Mouse (Mus musculus): ENCODE results near the gene Thumpd1. TPM values are rescaled to one million over a fixed set of nuclear protein-coding genes. Genes with fewer than 3 reads are reported as not detected.
"Not testable (repeated sequence)": the region's sequence is repeated elsewhere in the genome, so short reads cannot be mapped to it uniquely, and the experiment has no call there.

Gene Thumpd1
- polyA plus RNA-seq, 2 experiments, result 14.6 to 28.1 TPM

- ATAC-seq (ENCODE audit: insufficient read depth) (peak; percentile 43; the same call in 1 of the 2 replicates), DNase-seq (ENCODE audit: low read depth in 3 of 3, low spot score in 3 of 3) (peak in 1 of 3 experiments; percentile 9)
- no peaks in the 10 kb centered on the region for H3K9me3 ChIP-seq (ENCODE audit: control insufficient read depth, low read length)
- no peaks in the 10 kb centered on the region for H3K27me3 ChIP-seq (ENCODE audit: control insufficient read depth, insufficient read depth, low read length)
- WGBS (ENCODE audit: insufficient replicate concordance), result 5% methylated on average over 33 of the region's 34 CpGs
- no peaks in the 10 kb centered on the region for H3K4me1 ChIP-seq (replicated peaks; ENCODE audit: control insufficient read depth in 2 of 2, insufficient read depth in 2 of 2, low read length in 1 of 2)
- H3K36me3 ChIP-seq (replicated peaks; ENCODE audit: control insufficient read depth, insufficient read depth, low read depth), result no peaks in the 10 kb centered on the region
- H3K27ac ChIP-seq, result no peak overlapping the region
- TF ChIP-seq CTCF (IDR thresholded peaks at IDR 0.05; ENCODE audit: low read depth) (peak; percentile 33), EP300 (IDR thresholded peaks at IDR 0.05; ENCODE audit: low read depth) (no peak)
- peak overlapping the region; percentile 39 for H3K4me2 ChIP-seq (ENCODE audit: low read depth)
- 0 out of 4 replicates have a peak overlapping the region, but pooled peaks of 1 of the 2 experiments have one; percentile 14 for H3K4me3 ChIP-seq (ENCODE audit: insufficient read depth in 1 of 2, low read depth in 2 of 2, low read length in 2 of 2)
- no peak overlapping the region for H3K9ac ChIP-seq (replicated peaks)
Measured at GRCm38 (mm10) chr7:119744321-119744720, 23.7 kb upstream of the Thumpd1 start.

GRCm38 (mm10) chr7:119739798-119740468 lies 19.3 kb upstream of the Thumpd1 start:
- H3K4me1 ChIP-seq (replicated peaks; ENCODE audit: control insufficient read depth in 2 of 2, insufficient read depth in 2 of 2, low read length in 1 of 2); H3K27me3 ChIP-seq (ENCODE audit: control insufficient read depth, insufficient read depth, low read length); H3K9ac ChIP-seq (replicated peaks); H3K9me3 ChIP-seq (ENCODE audit: control insufficient read depth, low read length); DNase-seq (ENCODE audit: low read depth in 3 of 3, low spot score in 3 of 3); H3K4me3 ChIP-seq (ENCODE audit: insufficient read depth in 1 of 2, low read depth in 2 of 2, low read length in 2 of 2); H3K27ac ChIP-seq; ATAC-seq (ENCODE audit: insufficient read depth); H3K36me3 ChIP-seq (replicated peaks; ENCODE audit: control insufficient read depth, insufficient read depth, low read depth): not testable (repeated sequence)
- WGBS (ENCODE audit: insufficient replicate concordance), result 1% methylated on average over 29 of the region's 44 CpGs
- H3K4me2 ChIP-seq (ENCODE audit: low read depth), result peak overlapping the region; percentile 32; the same call in 1 of the 2 replicates

GRCm38 (mm10) chr7:119738877-119739276 lies 18.3 kb upstream of the Thumpd1 start:
- no peak overlapping the region for H3K27ac ChIP-seq
- H3K36me3 ChIP-seq (replicated peaks; ENCODE audit: control insufficient read depth, insufficient read depth, low read depth), result no peaks in the 10 kb centered on the region
- no peak for ATAC-seq (ENCODE audit: insufficient read depth)
- no peak overlapping the region for H3K4me3 ChIP-seq (ENCODE audit: insufficient read depth in 1 of 2, low read depth in 2 of 2, low read length in 2 of 2)
- no peaks in the 10 kb centered on the region for H3K4me1 ChIP-seq (replicated peaks; ENCODE audit: control insufficient read depth in 2 of 2, insufficient read depth in 2 of 2, low read length in 1 of 2)
- whole genome bisulfite sequencing (ENCODE audit: insufficient replicate concordance), result 65% methylated on average over 2 of the region's 2 CpGs
- H3K9ac ChIP-seq (replicated peaks), result no peak overlapping the region
- DNase-seq (ENCODE audit: low read depth in 3 of 3, low spot score in 3 of 3), result no peak
- no peak overlapping the region for H3K4me2 ChIP-seq (ENCODE audit: low read depth)
- no peaks in the 10 kb centered on the region; the same call in 1 of the 2 replicates for H3K27me3 ChIP-seq (ENCODE audit: control insufficient read depth, insufficient read depth, low read length)
- H3K9me3 ChIP-seq (ENCODE audit: control insufficient read depth, low read length), result no peaks in the 10 kb centered on the region
- TF ChIP-seq CTCF (IDR thresholded peaks at IDR 0.05; ENCODE audit: low read depth) (no peak), EP300 (IDR thresholded peaks at IDR 0.05; ENCODE audit: low read depth) (no peak)

GRCm38 (mm10) chr7:119731262-119731661 lies 10.7 kb upstream of the Thumpd1 start:
- not testable (repeated sequence) for H3K4me3 ChIP-seq (ENCODE audit: insufficient read depth in 1 of 2, low read depth in 2 of 2, low read length in 2 of 2); ATAC-seq (ENCODE audit: insufficient read depth); H3K36me3 ChIP-seq (replicated peaks; ENCODE audit: control insufficient read depth, insufficient read depth, low read depth); H3K4me2 ChIP-seq (ENCODE audit: low read depth); H3K9ac ChIP-seq (replicated peaks); H3K9me3 ChIP-seq (ENCODE audit: control insufficient read depth, low read length); H3K4me1 ChIP-seq (replicated peaks; ENCODE audit: control insufficient read depth in 2 of 2, insufficient read depth in 2 of 2, low read length in 1 of 2); H3K27me3 ChIP-seq (ENCODE audit: control insufficient read depth, insufficient read depth, low read length); DNase-seq (ENCODE audit: low read depth in 3 of 3, low spot score in 3 of 3); H3K27ac ChIP-seq
- 71% methylated on average over 4 of the region's 4 CpGs for whole genome bisulfite sequencing (ENCODE audit: insufficient replicate concordance)
- peak; percentile 51; the same call in 1 of the 2 replicates for TF ChIP-seq CTCF (IDR thresholded peaks at IDR 0.05; ENCODE audit: low read depth)

GRCm38 (mm10) chr7:119727621-119728020 lies 7.0 kb upstream of the Thumpd1 start:
- TF ChIP-seq CTCF (IDR thresholded peaks at IDR 0.05; ENCODE audit: low read depth), result no peak
- TF ChIP-seq EP300 (IDR thresholded peaks at IDR 0.05; ENCODE audit: low read depth), result no peak
- Histone ChIP-seq H3K4me1 (replicated peaks; ENCODE audit: control insufficient read depth in 2 of 2, insufficient read depth in 2 of 2, low read length in 1 of 2) (no peaks in the 10 kb centered on the region), H3K27me3 (ENCODE audit: control insufficient read depth, insufficient read depth, low read length) (no peaks in the 10 kb centered on the region), H3K9ac (replicated peaks) (no peak overlapping the region), H3K27ac (no peak overlapping the region), H3K9me3 (ENCODE audit: control insufficient read depth, low read length) (no peaks in the 10 kb centered on the region), H3K36me3 (replicated peaks; ENCODE audit: control insufficient read depth, insufficient read depth, low read depth) (no peaks in the 10 kb centered on the region), H3K4me2 (ENCODE audit: low read depth) (no peak overlapping the region), H3K4me3 (ENCODE audit: insufficient read depth in 1 of 2, low read depth in 2 of 2, low read length in 2 of 2) (no peak overlapping the region)
- DNase-seq (ENCODE audit: low read depth in 3 of 3, low spot score in 3 of 3) (no peak), ATAC-seq (ENCODE audit: insufficient read depth) (no peak)
- 49% methylated on average over 2 of the region's 2 CpGs for WGBS (ENCODE audit: insufficient replicate concordance)
